Mouse (Mus musculus) thymus, postnatal 25 days (tissue): Measurements from ENCODE around the gene Cyb5r3.
A peak's percentile ranks its signal among the peaks of the same experiment; 100 is the strongest.

Experiments
- DNase-seq: peaks from one replicate; pipeline ENCODE4 v3.0.0; 2022

The Cyb5r3 gene

DNA sequence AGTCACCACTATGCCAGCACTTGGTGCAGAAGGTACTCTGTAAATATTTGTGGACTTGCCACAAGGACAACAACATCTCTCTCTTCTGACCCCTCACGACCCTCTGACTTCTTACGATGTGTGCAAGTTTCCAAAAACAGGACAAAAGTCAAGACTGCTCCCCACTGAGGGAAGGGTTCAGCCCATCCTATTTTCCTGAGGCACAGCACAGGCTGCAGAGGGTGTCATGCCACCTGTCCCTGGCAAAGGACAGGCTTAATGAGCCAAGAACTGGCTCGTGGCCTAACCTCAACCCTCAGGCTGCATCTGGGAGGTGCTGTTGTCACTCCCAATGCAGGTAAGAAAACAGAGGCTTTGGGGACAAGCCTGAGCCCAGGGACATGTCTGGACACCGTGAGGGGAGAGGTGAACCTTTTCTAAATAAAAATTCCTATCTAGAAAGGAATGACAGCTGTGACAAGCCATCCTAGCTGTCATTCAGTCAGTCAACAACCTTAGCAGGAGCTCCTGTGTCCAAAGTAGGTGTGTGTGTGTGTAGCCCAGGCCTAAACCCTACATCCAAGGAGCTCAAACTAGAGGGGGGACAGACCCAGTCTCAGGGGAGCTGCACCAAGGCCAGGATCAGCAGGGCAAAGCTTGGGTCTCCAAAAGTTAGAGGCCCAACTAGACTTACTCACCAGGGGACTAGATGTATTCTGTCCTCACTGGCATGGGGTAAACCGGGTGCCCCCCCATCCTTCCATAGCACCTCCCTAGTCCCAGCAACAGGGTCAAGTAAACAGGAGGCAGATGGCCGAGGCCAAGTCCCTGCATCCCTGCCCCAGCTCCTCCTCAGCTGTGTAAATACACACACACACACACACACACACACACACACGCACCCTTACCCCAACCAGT is 3.3 kb downstream of the Cyb5r3 start:
- no peak for DNase-seq

DNA sequence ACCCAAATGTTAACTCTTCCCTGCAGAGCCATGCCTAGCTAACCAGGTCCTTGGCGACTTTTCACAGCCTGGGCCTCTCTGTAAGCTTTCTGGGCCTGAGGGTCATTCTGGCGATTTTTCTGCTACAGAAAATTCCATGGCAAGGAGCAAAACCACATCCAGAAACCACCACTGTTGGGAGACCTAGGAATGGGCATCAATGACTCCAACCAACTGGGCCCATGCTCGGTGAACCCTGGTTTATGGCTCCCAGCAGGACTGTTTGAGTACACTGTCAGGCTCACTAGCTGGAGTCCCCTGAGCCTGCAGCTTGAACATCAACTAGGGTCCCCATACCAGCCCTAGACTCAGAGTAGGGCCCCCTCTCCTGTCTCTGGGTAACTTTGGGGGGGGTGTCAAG is 4.1 kb downstream of the Cyb5r3 start:
- DNase-seq = no peak

DNA sequence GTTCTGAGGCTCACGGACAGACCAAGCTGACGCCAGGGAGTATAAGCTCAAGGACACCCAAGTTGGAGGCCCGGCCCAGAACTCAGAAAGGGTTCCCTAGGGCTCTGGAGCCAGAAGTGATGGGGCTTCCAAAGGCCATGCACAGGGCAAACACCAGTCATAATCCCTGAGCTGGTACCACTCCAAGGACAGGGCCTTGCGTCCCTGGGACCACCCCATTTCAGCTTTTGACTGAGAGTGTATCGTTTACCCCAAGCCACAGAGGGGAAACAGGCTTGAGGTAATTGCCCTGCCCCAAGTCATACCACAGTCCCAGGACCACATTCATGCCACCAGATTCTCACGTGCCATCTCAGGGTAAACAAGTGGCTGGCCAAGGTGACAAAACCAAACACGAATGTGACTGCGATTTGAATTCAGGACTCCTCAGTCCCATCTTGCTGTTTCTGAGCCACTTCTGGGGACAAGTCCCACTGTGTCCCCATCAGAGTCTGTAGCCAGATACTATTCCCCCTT is 4.8 kb downstream of the Cyb5r3 start:
- no peak for DNase-seq

DNA sequence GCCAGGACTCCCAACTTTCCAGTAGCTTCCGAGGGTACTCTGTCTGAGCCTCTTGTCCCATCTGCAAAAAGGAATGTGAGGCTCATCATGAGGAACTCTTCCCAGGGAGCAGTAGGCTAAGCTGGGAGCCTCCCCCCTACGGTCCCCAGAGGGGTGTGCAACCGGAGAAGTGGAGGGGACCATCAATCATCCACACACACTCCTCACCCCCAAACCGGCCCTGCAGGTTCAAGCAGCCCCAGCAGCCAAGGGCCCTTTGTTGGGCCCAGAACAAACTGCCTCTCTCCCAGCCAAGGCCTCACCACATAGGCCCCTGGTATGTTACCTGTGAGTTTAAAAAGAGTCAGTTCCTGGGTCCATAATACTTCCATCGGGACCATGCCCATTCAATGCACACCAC is 5.3 kb downstream of the Cyb5r3 start:
- DNase-seq = no peak

DNA sequence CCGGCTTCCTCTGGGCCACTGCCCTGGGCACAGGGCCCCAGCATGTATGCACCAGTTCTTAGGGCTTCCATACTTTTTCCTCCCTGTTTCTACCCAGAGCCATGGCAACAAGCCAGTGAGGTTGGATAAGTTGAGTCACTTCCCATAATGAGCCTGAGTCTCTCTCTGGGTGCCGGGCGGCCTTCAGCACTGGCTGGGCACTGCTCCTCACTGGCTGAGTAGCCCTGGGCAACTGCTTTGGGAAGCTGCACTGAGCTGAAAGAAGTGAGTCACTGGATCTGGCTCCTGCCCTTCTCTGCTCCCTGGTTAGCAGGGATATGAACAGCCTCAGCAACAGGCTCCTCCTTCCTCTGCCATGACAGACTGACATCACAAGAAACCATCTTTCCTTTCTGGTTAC is 5.8 kb downstream of the Cyb5r3 start:
- DNase-seq = no peak

DNA sequence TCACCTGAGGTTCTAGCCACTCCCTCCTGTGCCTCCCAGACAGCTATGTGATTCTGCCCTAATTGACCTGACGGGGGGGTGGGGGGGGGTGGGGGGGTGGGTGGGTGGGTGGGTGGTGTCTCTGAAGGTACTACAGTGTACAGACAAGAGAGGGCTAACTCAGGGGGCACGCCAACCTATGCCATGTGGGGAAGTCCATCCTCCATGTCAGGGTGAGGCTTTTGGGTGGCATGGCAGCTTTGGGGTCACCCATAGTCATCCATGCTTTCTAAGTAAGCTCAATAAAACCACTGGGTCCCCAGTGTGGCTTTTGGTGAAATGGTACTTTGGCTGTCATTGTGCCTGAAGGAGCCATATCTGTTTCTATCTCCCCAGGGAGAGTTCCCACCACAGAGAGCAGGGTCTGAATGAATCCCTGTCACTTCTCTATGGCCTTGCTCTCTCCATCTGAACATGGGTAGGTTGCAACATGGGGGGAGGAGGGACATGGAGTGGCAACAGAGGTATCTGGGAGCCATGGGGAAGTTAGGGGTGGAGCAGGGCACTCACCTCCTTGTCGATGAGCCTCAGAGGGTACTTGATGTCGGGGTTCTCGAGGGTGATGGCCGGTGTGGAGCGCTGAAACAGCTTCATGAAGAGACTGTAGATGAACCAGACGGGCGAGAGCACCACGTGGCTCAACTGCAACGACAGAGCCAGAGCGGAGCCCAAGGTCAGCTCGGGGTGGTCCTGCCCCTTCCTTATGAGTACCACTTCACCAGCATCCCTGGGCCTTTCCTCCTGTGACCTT is 6.7 kb downstream of the Cyb5r3 start:
- no peak for DNase-seq

DNA sequence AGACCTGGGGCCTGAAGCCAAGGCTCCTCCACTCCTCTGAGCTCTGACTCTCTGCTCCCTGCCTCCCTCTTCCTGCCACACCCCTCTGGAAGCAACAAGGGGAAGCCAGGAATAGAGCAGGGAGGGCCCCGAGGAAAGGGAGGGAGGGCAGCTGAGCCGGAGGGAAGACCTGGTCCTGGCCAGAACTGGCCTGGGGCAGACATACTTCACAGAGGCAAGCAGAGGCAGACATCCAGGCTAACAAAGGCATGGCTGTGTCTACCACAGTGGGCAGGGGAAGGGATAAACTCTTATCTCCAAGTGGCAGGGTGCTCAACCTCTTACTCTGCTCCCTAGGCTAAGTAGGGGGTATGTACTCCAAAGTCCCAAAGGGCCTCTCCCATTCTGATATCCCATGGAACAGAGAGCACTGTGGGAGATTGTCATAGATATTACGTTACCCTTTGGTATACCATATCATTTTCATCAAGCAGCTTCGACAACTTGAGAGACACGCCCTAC is 7.4 kb downstream of the Cyb5r3 start:
- DNase-seq = no peak

DNA sequence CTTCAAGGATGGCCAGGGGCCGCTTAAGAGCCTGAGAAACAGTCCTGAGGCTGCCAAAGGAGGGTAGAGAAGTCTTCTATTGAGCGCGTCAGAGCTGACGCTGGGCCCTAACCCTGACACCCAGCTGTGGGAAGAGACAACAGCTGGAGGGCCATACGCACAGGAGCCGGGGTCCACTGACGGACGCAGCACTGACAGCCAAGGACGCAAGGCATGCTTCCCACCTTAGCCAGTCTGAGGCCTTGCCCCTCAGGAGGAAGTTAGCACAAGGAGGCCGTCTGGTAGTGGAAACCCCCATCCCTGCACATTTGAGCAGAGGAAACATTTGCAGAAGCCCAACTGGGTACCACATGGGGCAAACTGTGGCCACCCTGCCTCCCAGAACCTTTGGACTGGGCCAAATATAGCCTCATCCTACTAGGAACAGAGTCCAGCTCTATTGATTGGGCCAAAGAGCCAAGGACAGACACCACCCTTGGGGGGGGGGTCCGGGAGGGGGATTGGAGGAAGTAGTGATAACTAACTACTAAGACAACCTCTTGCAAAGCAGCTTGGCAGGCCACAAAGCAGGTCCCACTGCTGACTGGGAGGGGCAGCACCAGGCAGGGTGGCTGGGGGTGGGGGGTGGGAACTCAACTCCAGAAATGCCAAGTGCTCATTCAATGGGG is 9.4 kb downstream of the Cyb5r3 start:
- DNase-seq = no peak

DNA sequence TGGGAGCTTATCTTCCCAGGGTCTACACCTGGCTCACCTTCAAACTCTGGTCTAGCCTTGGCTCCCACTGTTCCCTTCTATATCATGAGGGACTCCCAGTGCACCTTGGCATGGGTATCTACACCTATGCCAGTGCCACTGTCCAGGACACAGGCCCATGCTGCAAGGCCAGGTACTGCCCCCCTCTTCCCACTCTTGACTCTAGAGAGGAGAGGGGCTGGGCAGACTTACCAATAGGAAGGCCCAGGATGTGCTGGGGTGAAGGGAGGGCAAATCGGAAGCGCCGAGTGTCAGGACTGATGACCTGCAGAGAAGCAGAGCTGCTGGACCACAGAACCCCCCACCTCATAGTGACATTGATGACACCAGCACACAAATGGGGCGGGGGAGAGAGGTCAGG is 10.4 kb downstream of the Cyb5r3 start:
- no peak for DNase-seq

DNA sequence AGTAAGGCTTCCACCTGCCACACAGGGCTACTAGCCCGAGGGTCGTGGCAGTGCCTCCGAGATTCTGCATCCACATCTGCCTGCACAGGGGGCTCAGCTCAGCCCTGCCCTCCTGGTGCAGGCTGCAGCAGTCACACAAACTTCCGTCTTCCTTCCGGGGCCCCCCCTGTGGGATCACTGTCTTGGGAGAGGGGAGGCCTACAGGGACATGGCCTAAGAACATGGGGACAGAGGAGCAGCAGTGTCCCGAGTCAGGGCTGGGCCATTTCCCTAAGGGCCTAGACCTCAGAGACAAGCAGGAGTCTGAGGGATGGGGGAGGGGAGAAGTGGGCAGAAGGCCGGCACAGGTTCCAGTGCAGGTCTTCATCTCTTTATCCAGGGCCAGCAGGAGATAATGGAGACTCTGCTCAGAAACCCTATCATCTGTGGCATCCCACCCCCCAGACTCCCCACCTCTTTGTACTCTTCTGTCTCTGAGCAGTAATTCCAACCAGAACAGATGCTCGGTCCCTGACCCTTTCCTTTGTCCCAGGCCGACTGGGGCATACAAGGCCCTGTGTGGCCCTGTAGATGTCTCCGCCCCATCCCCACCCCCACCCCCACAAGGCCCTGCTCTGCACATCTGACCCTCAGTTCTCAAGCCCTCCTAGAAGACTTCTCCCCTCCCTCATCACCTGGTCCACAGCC is 11.2 kb downstream of the Cyb5r3 start:
- no peak for DNase-seq

DNA sequence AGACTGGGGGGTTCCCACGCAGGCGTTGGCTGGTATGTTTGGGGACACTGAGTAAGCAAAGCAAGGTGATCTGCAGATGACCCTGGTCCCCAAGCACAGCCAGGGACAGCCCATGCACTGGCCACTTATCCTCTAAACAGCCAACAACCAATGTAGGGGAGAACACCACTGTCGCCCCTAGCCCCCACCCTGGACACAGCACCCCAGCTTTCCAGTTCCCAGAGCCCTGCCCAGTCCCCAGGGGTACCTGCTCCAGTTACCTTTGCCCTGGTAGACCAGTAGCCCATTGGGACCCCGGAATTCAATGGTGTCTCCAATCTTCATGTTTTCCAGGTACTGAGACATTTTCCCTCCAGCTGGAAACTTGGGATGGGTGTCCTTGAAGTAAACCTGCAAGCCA is 11.8 kb downstream of the Cyb5r3 start:
- no peak for DNase-seq

DNA sequence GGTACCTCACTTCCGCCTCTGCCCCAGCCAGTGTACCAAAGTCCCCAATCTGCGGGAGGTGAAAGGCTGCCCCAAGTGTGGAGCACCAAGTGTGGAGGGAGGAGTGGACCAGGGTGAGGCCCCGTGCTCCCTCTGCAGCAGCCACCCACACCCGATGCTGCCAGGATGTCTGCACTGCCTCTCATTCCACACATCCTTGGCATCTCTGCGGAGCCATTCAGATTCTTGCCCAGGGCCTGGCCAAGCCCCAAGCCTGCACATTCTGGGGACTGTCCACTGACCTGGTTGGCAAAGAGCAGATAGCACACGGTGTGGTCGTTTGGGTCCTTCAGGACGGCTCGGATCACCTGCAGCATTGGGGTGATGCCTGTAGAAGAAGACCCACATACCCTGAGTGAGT is 12.6 kb downstream of the Cyb5r3 start:
- DNase-seq = no peak

DNA sequence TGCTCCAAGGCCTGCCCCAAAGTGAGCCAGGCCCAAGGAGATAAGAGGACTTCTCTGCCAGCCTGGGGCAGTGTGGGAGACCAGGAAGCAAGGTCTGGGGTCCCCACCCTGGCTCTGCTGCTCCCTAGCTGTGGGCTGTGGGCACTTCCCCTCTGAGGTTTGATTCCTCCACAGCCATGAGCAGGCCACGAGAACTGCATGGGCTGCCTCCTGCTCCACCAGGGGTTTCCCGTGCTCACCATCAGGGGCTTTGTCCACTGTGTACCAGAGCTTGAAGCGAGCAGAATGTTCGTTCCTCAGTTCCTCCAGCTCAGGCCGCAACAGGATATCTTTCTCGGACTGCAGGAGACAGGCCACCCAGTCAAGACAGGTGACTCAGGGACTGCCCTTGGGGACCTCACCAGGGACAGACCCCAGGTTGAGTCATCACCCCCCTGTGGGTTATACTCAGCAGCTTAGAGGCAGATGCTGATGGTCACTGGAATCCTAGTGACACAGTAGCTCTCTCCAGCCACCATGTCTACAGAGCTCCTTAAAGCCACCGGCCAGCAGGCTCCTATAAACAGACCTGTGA is 13.7 kb downstream of the Cyb5r3 start:
- no peak for DNase-seq

DNA sequence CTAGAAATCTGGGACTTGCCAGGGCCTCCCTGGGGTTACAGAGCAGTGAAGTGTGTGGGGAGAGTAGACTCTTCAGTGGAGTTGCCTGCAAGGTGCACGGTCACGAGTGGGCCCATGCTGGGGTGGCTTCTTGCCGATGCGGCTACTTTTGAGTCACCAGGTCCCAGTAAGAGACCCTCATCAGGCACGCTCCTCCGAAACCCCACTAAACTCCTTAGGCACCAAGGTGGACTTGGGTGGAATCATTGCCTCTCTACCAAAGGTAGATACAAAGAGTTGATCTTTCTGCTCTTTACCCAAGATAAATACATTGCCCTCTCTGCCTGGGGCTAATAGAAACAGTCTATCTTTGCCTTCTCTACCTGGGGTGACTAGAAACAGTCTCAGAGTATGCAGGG is 14.7 kb downstream of the Cyb5r3 start:
- no peak for DNase-seq

DNA sequence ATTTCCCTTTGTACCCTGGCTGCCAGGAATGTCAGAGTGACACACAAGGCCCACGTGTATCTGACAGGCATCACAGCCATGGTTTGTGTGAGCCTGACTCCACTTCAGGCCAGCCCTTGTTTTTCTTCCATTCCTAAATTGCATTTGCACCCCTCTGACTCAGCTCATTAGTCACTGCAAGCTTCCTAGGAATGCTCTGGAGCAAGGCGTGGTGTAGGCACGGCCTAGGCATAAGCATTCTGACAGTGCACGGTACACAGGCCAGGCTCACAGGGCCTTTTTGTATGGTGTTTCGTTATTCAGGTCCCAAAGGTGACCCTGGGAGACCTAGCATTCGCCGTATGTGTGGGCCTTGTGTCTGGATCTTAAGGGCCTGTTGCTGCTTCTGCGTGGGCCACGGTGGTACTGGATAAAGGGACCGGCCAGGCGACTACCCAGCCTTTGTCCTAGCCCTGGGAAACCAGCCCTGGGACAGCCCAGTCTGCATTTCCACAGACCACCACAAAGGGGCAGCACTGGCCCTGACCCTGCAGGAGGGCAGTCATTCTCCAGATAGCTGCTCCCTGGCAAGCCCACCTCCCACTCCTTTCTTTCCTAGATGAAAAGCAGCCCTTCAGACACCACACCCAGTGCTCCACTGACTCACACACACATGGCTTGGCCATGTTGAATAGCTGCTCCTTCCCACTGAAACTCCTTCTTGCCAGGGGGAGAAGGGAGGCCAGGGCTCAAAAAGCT is 15.3 kb downstream of the Cyb5r3 start:
- peak; percentile 47 for DNase-seq

DNA sequence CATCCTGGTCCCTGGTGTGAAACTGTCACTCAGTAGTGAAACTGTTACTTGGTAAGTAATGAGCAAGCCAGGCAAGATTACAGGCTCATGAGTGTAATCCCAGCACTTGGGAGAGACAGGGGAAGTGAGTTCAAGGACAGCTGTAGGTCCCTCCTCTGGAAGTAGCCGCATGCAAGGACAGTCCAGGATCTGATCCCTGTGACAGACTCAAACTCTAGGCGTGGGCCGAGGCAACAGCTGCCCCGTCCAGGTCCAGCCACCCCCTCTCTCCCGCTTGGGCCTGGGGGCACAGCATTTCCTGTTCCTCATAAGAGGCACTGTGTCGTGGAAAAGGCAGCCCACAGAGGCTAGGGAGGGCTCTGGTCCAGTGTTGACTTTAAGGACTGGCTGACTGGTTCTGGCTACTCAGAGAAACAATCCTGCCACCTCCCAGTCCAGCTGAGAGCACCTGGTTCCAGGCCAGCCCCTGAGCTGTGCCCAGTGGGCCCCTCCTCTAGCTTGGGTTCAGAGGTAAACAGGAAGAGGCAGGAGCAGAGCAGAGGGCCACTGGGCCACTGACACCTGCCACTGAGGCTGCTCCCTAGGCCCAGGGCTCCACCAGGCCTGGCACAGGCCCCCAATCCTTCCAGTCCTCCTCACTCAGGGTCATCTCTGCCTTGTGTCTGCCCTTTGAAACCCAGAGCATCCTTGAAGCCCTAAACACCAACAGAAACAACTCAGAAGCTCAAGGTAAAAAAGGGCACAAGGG is 16.5 kb downstream of the Cyb5r3 start:
- no peak for DNase-seq

DNA sequence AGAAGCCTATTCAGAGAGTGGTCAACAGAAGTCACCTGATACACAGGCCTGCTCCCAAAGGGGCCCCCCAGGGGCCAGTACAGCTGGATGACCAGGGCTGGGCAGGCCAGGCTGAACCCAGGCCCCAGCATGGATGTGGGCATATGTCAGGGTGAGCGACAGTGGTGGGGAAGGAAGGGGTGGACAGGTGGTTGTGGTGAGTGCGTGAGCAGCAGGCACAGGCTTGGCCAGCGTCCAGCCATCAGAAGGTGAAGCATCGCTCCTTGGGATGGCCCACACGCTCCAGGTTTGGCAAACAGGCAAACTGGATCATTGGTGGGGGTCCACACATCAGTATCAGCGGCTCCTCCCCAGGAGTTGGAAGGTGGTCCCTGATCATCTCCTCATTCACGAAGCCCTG is 18.1 kb downstream of the Cyb5r3 start:
- no peak for DNase-seq

DNA sequence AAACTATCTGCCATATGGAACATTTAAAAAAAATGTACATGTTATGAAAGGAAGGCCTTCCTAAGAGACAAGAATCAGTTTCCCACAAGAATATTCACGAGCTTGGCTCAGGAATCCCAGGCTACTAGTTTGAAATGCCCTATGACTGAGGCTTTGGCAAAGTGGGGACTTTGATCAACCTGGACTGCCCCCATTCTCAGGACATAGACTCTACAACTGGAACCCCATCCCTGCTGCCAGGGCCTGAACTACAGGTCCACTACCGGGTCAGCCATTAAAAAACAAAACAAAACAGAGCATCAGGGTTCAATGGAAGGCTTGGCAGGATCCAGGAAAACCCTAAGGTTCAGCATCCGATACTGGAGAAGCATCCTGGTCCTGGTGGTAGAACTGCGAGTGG is 21.7 kb downstream of the Cyb5r3 start:
- DNase-seq = no peak

DNA sequence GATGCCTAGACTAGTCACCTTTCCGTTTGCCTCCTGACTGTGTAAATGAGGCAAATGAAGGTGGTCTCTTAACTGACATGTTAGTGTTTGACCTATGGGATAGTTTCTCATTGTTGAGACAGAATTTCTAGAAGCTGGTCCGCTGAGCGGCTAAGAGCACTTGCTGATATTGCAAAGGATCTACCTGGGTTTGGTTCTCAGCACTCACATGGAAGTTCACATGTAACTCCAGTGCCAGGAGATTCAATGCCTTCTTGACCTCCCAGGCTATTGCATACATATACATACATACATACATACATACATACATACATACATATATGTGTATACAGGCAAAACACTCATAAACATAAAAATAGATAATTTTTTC is 22.3 kb downstream of the Cyb5r3 start:
- DNase-seq = no peak

DNA sequence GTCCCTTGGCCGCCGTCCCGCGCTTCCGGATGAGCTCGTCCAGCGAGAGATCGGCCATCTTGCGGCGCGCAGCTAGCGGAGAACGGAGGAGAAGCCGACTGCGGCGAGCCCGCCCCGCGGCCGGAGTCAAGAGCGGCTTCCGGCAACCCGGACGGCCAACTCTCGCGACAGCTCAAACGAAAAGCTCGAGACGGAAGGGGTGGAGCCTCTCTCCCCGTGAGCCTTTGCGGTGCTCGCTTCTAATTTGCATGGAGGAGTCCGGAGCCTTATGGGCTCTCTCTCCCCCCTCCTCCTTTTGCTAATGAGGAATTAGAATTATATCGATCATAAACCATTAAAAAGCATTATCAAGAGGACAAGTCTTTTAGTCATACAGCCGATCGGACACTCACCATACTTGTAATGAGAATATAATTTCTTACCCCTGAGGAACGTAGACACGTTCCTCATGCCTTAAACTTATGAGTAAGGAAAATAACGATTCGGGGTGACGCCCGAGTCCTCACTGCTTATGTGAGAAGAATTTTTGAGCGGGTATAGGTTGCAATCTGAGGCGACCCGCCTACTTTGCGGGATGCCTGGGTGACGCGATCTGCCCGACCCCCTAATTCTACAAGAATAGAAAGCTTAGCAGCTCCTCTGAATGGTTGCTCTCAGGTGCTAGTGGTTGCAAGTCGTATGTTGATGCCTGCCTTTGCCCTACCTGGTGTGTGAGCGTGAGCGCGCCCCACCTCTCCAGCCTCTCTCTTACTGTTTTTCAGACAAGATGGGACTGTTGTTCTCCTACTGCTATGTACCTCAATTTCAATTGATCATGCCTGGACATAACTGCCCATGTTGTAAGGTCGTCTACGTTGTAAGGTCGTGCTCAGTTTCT is 23.0 kb downstream of the Cyb5r3 start, which contains the start of gene Poldip3:
TSS of gene Poldip3 (minus strand) at position 189 of the 877 bp plus-strand sequence.
- DNase-seq = peak; percentile 98
